Mouse (Mus musculus) spleen, adult 2 months (tissue): ENCODE results near the gene Tm9sf4.

Source experiments
- CTCF ChIP-seq: fragments of 200-500 bp; IDR thresholded peaks from 2 replicates; pipeline ENCODE4 v1.5.1; 2011; ENCODE audit warnings: mild to moderate bottlenecking, inconsistent platforms; ENCODE audit not compliant: insufficient read depth, insufficient read length, insufficient replicate concordance; ENCODE audit errors: extremely low read depth
- POLR2A ChIP-seq: fragments of 200-500 bp; IDR thresholded peaks from 2 replicates; pipeline ENCODE4 v1.6.1; 2011; ENCODE audit warnings: low read depth, low read length, inconsistent platforms

DNA sequence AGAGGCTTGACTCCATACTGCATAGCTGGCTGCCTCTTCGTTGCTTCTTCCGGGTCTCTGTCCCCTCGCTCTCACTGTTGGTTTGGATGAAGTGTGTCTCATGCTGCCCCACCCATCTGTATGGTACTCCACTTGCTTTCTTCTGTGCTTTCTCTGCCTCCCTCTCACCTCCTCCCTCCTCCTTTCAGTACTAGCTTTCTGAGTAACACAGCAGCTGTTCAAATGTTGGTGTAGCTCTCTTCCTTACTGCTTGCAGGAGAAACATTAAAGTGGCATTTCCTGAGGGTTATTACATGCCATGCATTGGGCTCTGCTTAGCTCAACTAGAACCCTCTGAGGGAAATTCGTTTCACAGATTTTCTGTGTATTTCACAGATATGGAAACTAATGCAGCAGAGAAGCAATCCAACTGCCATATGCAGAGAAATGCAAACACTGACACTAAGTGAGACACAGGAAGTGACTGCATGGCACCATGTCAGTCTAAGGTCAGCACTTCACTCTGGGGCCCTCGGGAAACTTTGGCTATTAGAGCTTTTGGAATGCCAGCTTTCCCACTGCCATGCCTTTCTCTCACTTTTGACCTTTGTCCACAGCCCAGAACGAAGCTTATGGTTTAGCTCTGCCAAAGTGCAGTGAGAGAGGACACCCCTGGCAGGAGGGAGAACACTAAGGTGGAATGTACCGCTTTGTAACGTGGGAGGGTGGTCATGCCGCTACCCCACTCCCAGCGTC is 18.2 kb downstream of the Tm9sf4 start:
- TF ChIP-seq CTCF, result no peak
- no peak for TF ChIP-seq POLR2A
